Mouse (Mus musculus) spleen, adult 10 weeks (tissue): ENCODE measurements around the gene Gm44596. TPM values are rescaled to one million over a fixed set of nuclear protein-coding genes. Genes with fewer than 3 reads are reported as not detected.

Source experiments
- polyA plus RNA-seq: library from polyadenylated mRNA; stranded (reverse); fragments of 350-450 nt; fragmentation: Illumina TruSeq; extraction: RNeasy Lipid Tissue Mini Kit (QIAGEN cat#74804); gene quantifications from one replicate; pipeline ENCODE4 v1.2.3, GENCODE M21; 2015; ENCODE audit warnings: low replicate concordance; ENCODE audit not compliant: insufficient read depth

The Gm44596 gene
- polyA plus RNA-seq, result not detected

DNA sequence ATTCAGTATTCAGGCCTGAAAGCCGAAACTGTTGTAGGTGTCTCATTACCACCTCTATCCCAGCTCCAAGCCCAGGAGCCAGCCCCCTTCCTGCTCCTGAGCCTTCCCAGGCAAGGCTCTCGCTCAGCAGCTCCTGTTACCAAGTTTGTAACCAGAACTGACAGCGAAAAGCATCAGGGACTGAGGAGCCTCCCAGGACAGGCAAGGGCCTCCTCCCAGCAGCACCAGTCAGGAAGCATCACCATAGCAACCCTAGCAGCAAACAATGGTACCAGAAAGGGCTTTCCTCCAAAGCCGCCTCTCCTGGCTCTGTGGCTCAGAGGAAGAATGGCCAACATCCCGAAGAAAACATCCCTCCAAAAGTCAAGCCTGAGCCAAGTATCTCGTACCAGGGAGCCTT lies at the start of gene Gm44596, which contains the start of gene Tex52:
TSS of gene Gm44596 (plus strand) at position 312 of the 400 bp plus-strand sequence.
TSS of gene Tex52 (plus strand) at position 265 of the 400 bp plus-strand sequence.

DNA sequence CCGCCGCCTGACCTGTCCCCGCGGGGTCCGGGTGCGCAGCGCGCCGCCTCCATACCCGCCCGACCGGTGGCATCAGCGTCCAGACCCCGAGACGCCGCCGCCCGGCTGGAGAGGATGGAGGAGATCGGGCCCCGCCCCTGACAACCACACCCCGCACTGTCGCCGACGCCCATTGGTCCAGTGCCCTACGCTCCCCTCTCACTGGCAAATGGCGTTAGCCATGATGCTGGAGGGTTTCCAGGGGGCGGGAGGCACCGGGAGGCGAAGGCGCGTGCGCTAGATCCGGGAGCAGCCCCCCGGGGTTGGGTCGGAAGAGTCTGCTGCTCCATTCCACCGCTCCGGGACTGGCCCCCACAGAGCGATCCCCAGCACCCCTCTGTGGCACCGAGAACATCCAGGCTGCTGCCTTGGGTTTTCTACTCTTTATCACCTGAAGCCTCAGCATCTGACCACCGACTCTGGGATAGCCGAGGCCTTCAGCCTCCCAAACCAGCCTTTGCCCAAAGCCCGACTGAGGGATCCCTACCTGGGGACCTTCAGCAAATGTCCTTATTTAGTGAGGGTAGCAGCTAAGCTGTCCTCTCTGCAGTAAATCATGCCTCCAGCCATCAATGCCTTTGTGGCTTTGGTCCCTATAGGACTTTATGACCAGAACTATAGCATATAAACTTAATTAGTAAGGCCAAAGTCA lies 19.4 kb upstream of the Gm44596 start, which contains the start of gene Tulp3:
TSS of gene Tulp3 (minus strand) at position 126 of the 691 bp plus-strand sequence.

DNA sequence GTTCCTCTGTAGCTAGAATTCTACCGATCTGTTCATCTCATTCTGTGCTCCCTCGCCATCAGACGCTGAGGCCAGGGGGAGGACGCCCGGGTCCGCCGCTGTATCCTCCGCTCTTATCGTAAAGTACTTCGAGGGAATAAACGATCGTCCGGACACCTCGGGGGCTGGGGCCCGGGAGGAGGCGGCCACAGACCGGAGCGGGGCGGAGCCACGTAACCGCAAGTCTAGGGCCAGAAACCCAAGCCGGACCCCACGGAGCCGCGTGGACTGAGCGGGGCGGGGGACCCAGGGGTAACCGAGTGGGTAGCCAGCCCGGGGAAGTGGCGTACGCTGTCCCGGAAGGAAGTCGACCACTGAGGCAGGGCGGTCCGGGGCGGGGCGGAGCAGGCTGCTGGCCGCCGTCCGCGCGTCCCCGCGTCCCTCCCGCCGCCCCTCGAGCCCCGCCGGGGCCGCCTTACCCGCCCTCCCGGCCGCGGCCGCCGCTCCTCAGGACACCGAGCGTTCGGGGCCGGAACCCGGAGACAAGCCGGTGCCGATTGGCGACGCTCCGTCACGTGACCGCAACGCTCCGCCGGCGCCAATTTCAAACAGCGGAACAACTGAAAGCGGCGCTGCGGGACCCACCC lies 12.8 kb upstream of the Gm44596 start, which contains the start of the genes Rhno1 and Foxm1:
TSS of gene Rhno1 (minus strand) at position 531 of the 626 bp plus-strand sequence.
TSS of gene Foxm1 (plus strand) at position 587 of the 626 bp plus-strand sequence.

DNA sequence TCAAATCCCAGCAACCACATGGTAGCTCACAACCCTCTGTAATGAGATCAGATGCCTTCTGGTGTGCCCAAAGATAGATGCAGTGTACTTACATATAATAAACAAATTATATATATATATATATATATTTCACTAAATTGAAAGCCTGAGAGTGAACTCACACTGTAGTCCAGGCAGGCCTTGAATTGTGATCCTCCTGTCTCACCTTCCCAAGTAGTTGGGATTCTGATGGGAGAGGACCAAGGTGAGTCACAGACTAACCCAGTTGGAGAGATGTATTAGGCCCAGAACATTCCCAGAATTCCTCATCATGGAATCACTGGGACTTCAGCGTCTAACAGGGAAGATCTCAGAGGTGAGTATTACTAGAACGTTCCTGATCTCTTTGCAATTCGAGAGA lies 23.7 kb downstream of the Gm44596 start, which contains the start of gene Nrip2:
TSS of gene Nrip2 (plus strand) at position 301 of the 400 bp plus-strand sequence.

GRCm38 (mm10) chr6:128424269-128425019 lies 49.1 kb downstream of the Gm44596 start, which contains the start of gene Itfg2:
TSS of gene Itfg2 (minus strand) at chr6:128424931.

GRCm38 (mm10) chr6:128438317-128438870 lies 63.1 kb downstream of the Gm44596 start, which contains the start of gene Fkbp4:
TSS of gene Fkbp4 (minus strand) at chr6:128438677.

Other genes with a start within 250 kb of the Gm44596 start
- gene Tspan9, start 231.9 kb upstream of the Gm44596 start, polyA plus RNA-seq, result 15.3 TPM
- gene Tead4, start 74.7 kb upstream of the Gm44596 start, polyA plus RNA-seq, result 0.81 TPM
- 9.6 TPM for gene Tulp3, start 19.7 kb upstream of the Gm44596 start, polyA plus RNA-seq
- 51.3 TPM for gene Rhno1, start 12.6 kb upstream of the Gm44596 start, polyA plus RNA-seq
- gene Foxm1, start 12.5 kb upstream of the Gm44596 start, polyA plus RNA-seq, result 15.4 TPM
- gene Tex52, start within 50 bp of the Gm44596 start, polyA plus RNA-seq, result 0.29 TPM
- gene Nrip2, start 23.8 kb downstream of the Gm44596 start, polyA plus RNA-seq, result 0.33 TPM
- 19.2 TPM for gene Itfg2, start 49.4 kb downstream of the Gm44596 start, polyA plus RNA-seq
- 70.2 TPM for gene Fkbp4, start 63.2 kb downstream of the Gm44596 start, polyA plus RNA-seq
- not detected for gene Pzp, start 151.2 kb downstream of the Gm44596 start, polyA plus RNA-seq
- not detected for gene A2ml1, start 206.1 kb downstream of the Gm44596 start, polyA plus RNA-seq
- gene Klrb1a, start 248.0 kb downstream of the Gm44596 start, polyA plus RNA-seq, result 4.5 TPM